Mouse (Mus musculus) E14TG2a.4 (cell line): ENCODE measurements around the gene Aldh3a1.

Source experiments
- CTCF ChIP-seq: conservative IDR thresholded peaks from 2 replicates; pipeline ENCODE4 v1.5.1; 2014; ENCODE audit warnings: low read length
- NANOG ChIP-seq: IDR thresholded peaks from 2 replicates; pipeline ENCODE4 v1.6.1; 2014; ENCODE audit warnings: borderline replicate concordance, low read length, mixed read lengths
- POU5F1 ChIP-seq: IDR thresholded peaks from 2 replicates; pipeline ENCODE4 v1.6.1; 2014; ENCODE audit warnings: low read length, borderline replicate concordance

DNA sequence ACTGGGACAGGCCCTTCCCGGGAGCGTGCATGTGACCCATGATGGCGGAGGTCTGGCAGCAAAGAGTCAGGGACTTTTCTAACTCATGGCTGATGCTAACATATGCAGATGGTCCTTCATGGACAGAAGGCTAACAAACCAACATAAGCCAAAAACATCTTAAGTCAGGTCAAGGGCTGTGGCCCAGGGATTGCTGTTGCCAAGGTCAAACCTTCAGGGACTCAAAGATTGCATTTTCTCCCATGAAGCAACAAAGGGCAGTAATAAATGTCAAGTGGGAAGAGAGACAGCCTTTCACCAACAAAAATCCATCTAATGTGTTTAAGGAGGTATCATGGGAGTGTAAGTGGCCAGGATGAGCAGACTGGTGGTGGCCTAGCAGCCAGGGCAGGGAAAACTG lies 1.2 kb upstream of the Aldh3a1 start:
- TF ChIP-seq CTCF (no peak), POU5F1 (no peak), NANOG (no peak)
